In genomic region chr3:98975777-98976176, GRCm38 (mm10) we compare ENCODE assay signal across 7 mouse cellular contexts.
DNase-seq lines count a peak whose midpoint lies in the region; ATAC-seq lines count a peak whose summit lies in the region.

No protein-coding gene starts in this region.

- no peak overlapping the region for H3K27ac ChIP-seq in midbrain, embryonic 15.5 days

- no peaks in the 10 kb centered on the region for H3K4me1 ChIP-seq in midbrain, embryonic 15.5 days

- H3K9ac ChIP-seq in midbrain, embryonic 15.5 days: no peak overlapping the region

- H3K4me2 ChIP-seq in midbrain, embryonic 15.5 days: no peak overlapping the region

- no peaks in the 10 kb centered on the region for H3K9me3 ChIP-seq in midbrain, embryonic 15.5 days

- no peaks in the 10 kb centered on the region for H3K27me3 ChIP-seq in midbrain, embryonic 15.5 days (replicated peaks)

- 3% methylated on average over 3 of the region's 3 CpGs for WGBS in midbrain, embryonic 15.5 days

- no peaks in the 10 kb centered on the region for H3K36me3 ChIP-seq in midbrain, embryonic 15.5 days (replicated peaks)

- peak; percentile 12 to 14 for DNase-seq in left cerebral cortex, postnatal 14 days (ENCODE audit: low spot score in 2 of 2)
- no peak for DNase-seq in left cerebral cortex, postnatal 4 days
- DNase-seq in ZHBTc4 (ENCODE audit: low read depth, low spot score): peak; percentile 61
- peak; percentile 78 for DNase-seq in embryo, embryonic 10 days (ENCODE audit: low spot score)
- peak; percentile 28 to 61 for DNase-seq in kidney, adult 8-10 months
- DNase-seq in urinary bladder, postnatal 14 days (ENCODE audit: low spot score): no peak

- intact Hi-C loops in left cerebral cortex, postnatal 14 days (cut with DNase I): loop anchor here (5.0 kb wide), 1 partner anchor 58 kb away; no protein-coding TSS in a partner anchor
- intact Hi-C loops in left cerebral cortex, postnatal 4 days (cut with DNase I): no loop called here

- ATAC-seq in midbrain, embryonic 15.5 days (replicated peaks): peak; percentile 69; the same call in 1 of the 2 replicates

- H3K4me3 ChIP-seq in midbrain, embryonic 15.5 days: no peak overlapping the region

Comparison
In these comparisons a context has a peak if more than half of its experiments do, and no peak if none do; other contexts are left out.
1. DNase-seq: peak in left cerebral cortex, postnatal 14 days (2 of 2), ZHBTc4 (single experiment), embryo, embryonic 10 days (single experiment) and kidney, adult 8-10 months (2 of 2); none in left cerebral cortex, postnatal 4 days (single experiment) and urinary bladder, postnatal 14 days (single experiment).